Mouse (Mus musculus) limb, embryonic 11.5 days (tissue): Measurements from ENCODE around the gene Scn3b. TPM values are rescaled to one million over a fixed set of nuclear protein-coding genes. Genes with fewer than 3 reads are reported as not detected.

Experiments
- ATAC-seq: fragments of 200-750 bp; cut with Nextera tagmentation; 2 replicates; pipeline ENCODE4 v1.8.0; 2017; ENCODE audit warnings: low read depth; ENCODE audit not compliant: insufficient number of reproducible peaks, low FRiP score, low TSS enrichment
- DNase-seq: peaks from one replicate; pipeline ENCODE4 v3.0.0-alpha.2; 2015; ENCODE audit warnings: low spot score
- H3K27ac ChIP-seq: fragments of 300-500 bp; sonication (generic); replicated peaks from 2 replicates; pipeline ENCODE4 v1.5.1; 2014; ENCODE audit warnings: low read depth, mild to moderate bottlenecking, low read length
- H3K27me3 ChIP-seq: fragments of 300-500 bp; sonication (generic); 2 replicates; pipeline ENCODE4 v1.6.1; 2014; ENCODE audit warnings: mild to moderate bottlenecking, low read length, mixed read lengths; ENCODE audit not compliant: control insufficient read depth, insufficient read depth
- H3K36me3 ChIP-seq: fragments of 300-500 bp; sonication (generic); 2 replicates; pipeline ENCODE4 v1.6.1; 2014; ENCODE audit warnings: mild to moderate bottlenecking, low read length, moderate library complexity, mixed read lengths; ENCODE audit not compliant: control insufficient read depth, insufficient read depth
- H3K4me1 ChIP-seq: fragments of 300-500 bp; sonication (generic); 2 replicates; pipeline ENCODE4 v1.6.1; 2014; ENCODE audit warnings: low read length, mixed read lengths; ENCODE audit not compliant: control insufficient read depth, insufficient read depth
- H3K4me2 ChIP-seq: fragments of 300-500 bp; sonication (generic); 2 replicates; pipeline ENCODE4 v1.6.1; 2014; ENCODE audit warnings: low read depth, mild to moderate bottlenecking, moderate library complexity; ENCODE audit not compliant: severe bottlenecking
- H3K4me3 ChIP-seq: fragments of 300-500 bp; sonication (generic); 2 replicates; pipeline ENCODE4 v1.5.1; 2014; ENCODE audit warnings: low read depth, low read length
- H3K9ac ChIP-seq: fragments of 300-500 bp; sonication (generic); 2 replicates; pipeline ENCODE4 v1.6.1; 2014; ENCODE audit warnings: mild to moderate bottlenecking, low read length
- H3K9me3 ChIP-seq: fragments of 300-500 bp; sonication (generic); 2 replicates; pipeline ENCODE4 v1.6.1; 2016; ENCODE audit warnings: low read length; ENCODE audit not compliant: control insufficient read depth
- WGBS: fragments of 180-500 bp; shearing (Covaris S2); extraction: QIAGEN DNeasy Blood & Tissue Kit; methylation state at CpG from one replicate; pipeline ENCODE4 v1.1.7; 2014; 5-methylcytosine and 5-hydroxymethylcytosine counted together
- polyA plus RNA-seq: library from polyadenylated mRNA; unstranded; fragments of >200 nt; fragmentation: Nextera tagmentation; extraction: Ambion mirVana; gene quantifications from 2 replicates; pipeline ENCODE4 v1.2.1, GENCODE M21; 2014

Scn3b gene
- polyA plus RNA-seq, 1 experiment from 2014 or later, result 0.15 TPM

DNA sequence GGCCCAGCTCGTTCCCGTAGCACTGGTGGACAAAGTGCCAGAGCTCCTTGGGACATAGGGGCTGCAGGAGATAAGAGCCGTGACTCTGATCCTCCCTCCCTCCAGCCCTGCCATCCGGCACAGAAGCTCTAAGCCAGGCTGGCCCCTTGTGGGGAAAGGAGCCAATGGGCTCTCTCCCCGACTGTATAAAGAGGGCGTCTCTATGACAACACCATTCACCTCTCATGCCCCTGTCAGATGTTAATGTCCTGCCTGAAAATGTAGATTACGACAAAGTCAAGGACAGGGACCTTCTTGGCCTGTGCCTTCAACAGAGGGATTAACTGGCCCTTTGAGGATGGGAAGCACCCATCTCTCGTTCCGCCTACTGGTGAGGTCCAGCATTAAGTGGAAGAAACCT, 42.8 kb downstream of the Scn3b start:
- H3K4me2 ChIP-seq, result no peak overlapping the region
- no peak overlapping the region for H3K9ac ChIP-seq
- no peaks in the 10 kb centered on the region for H3K9me3 ChIP-seq
- no peaks in the 10 kb centered on the region for H3K4me1 ChIP-seq
- no peaks in the 10 kb centered on the region for H3K27me3 ChIP-seq
- H3K4me3 ChIP-seq, result no peak overlapping the region
- H3K36me3 ChIP-seq, result no peaks in the 10 kb centered on the region; the same call in 1 of the 2 replicates
- no peak for ATAC-seq
- H3K27ac ChIP-seq, result no peak overlapping the region
- WGBS, result 75% methylated on average over 9 of the region's 9 CpGs
- DNase-seq, result no peak

DNA sequence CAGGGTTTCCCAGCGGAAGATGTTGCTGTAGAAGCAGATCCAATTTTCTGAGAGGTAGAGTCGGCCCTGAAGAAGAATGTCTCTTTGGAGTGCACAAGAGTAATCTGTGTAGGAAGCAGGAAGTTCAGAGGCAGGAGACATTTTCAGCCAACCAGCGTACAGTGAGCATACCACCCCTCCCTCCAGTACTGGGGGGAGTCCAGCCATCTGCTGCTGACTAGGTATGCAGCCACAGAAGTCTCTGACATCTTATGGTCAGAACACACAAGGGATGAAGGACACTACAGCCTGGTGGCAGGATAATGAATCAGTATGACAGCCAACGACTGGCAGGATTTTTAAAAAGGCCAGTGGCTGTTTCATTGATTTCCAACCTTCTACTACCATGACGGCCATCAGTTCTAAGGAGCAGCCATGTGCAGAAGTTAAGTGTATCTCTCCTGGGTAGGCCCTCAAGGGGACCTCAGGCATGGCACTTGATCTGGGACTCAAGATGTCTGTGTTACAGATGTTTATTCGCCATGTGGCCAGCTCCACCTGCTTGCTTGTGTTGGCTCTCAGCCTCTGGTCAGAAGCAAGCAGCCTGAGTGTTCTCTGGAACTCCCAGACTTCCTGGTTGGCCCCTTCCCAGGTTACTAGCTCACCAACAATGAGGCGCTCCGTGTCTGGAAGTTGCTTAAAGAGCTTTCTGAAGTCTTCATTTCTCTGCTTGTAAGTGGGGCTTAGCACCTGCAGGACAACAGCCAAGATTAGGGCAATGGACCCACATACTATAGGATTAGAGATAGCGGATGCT, 48.0 kb downstream of the Scn3b start:
- no peak overlapping the region for H3K27ac ChIP-seq
- no peaks in the 10 kb centered on the region for H3K27me3 ChIP-seq
- no peak overlapping the region for H3K4me3 ChIP-seq
- H3K4me1 ChIP-seq, result peaks cover 9% of the 10 kb centered on the region; the same call in 1 of the 2 replicates
- DNase-seq, result no peak
- WGBS, result 90% methylated on average over 9 of the region's 9 CpGs
- H3K36me3 ChIP-seq, result no peaks in the 10 kb centered on the region; the same call in 1 of the 2 replicates
- no peak overlapping the region for H3K9ac ChIP-seq
- no peak overlapping the region for H3K4me2 ChIP-seq
- ATAC-seq, result no peak
- no peaks in the 10 kb centered on the region for H3K9me3 ChIP-seq

DNA sequence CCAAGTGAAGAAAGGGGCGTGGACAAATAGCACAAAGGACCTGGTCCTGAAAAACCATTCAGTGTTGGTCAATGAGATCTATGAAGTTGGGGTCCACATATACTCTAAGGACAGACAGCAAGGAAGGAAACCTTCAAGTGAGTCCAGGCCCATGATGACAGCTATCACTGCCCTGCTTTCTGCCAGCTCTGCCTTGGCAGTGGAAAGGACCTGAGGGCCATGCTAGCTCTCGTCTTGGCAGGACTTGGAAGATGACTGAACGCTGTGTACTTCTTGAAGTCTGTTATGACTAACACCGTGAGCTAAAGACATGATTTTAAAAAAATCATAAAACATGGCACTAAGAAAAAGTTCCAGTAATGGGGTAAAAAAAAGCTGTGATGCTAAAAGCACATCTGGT, 48.7 kb downstream of the Scn3b start:
- no peaks in the 10 kb centered on the region for H3K9me3 ChIP-seq
- 91% methylated on average over 4 of the region's 4 CpGs for WGBS
- H3K4me3 ChIP-seq, result no peak overlapping the region
- no peak overlapping the region for H3K27ac ChIP-seq
- peaks cover 9% of the 10 kb centered on the region; the same call in 1 of the 2 replicates for H3K4me1 ChIP-seq
- DNase-seq, result no peak
- H3K4me2 ChIP-seq, result no peak overlapping the region
- H3K9ac ChIP-seq, result no peak overlapping the region
- H3K27me3 ChIP-seq, result no peaks in the 10 kb centered on the region
- ATAC-seq, result no peak
- no peaks in the 10 kb centered on the region; the same call in 1 of the 2 replicates for H3K36me3 ChIP-seq

GRCm38 (mm10) chr9:40318771-40319170, 49.8 kb downstream of the Scn3b start:
- 90% methylated on average over 5 of the region's 5 CpGs for WGBS
- no peak overlapping the region for H3K9ac ChIP-seq
- no peak overlapping the region for H3K27ac ChIP-seq
- ATAC-seq, result no peak
- H3K36me3 ChIP-seq, result no peaks in the 10 kb centered on the region; the same call in 1 of the 2 replicates
- no peak overlapping the region for H3K4me2 ChIP-seq
- no peaks in the 10 kb centered on the region for H3K9me3 ChIP-seq
- no peak overlapping the region for H3K4me3 ChIP-seq
- peaks cover 9% of the 10 kb centered on the region; the same call in 1 of the 2 replicates for H3K4me1 ChIP-seq
- H3K27me3 ChIP-seq, result no peaks in the 10 kb centered on the region
- no peak for DNase-seq

- Histone ChIP-seq H3K9me3 (no peaks in the 10 kb centered on the region), H3K4me1 (peaks cover 9% of the 10 kb centered on the region; the same call in 1 of the 2 replicates), H3K4me3 (no peak overlapping the region), H3K4me2 (0 out of 2 replicates have a peak overlapping the region, but pooled peaks have one; percentile 7), H3K27ac (no peak overlapping the region; the same call in 1 of the 2 replicates), H3K9ac (no peak overlapping the region), H3K36me3 (no peaks in the 10 kb centered on the region), H3K27me3 (no peaks in the 10 kb centered on the region)
- WGBS, result 88% methylated on average over 8 of the region's 8 CpGs
- DNase-seq (no peak), ATAC-seq (no peak)
These were observed 51.4 kb downstream of the Scn3b start for GRCm38 (mm10) chr9:40320405-40320804.

GRCm38 (mm10) chr9:40320879-40321667, 52.1 kb downstream of the Scn3b start:
- 54% methylated on average over 12 of the region's 12 CpGs for WGBS
- H3K9ac ChIP-seq, result no peak overlapping the region
- DNase-seq (peak; percentile 80), ATAC-seq (peak; percentile 84)
- H3K9me3 ChIP-seq, result no peaks in the 10 kb centered on the region
- H3K36me3 ChIP-seq, result no peaks in the 10 kb centered on the region
- peak overlapping the region; percentile 70 for H3K27ac ChIP-seq
- H3K27me3 ChIP-seq, result no peaks in the 10 kb centered on the region
- H3K4me3 ChIP-seq, result no peak overlapping the region
- peaks cover 9% of the 10 kb centered on the region; the same call in 1 of the 2 replicates for H3K4me1 ChIP-seq
- H3K4me2 ChIP-seq, result 0 out of 2 replicates have a peak overlapping the region, but pooled peaks have one; percentile 7

DNA sequence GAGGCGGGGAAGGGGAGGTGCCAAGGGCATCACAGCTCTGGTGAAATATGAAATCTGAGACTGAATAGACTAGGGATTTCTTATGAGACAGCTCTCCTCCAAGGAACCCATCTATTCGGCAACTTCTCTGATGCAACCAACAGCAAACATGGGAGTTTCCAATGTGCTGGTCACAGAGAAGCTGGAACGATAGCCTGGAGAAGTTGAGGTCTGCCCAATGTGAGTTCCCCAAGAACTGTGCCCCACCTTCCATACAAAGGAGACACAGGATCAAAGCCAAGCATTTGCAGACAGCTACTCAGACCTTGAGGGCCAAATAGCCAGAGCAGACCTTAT, 52.6 kb downstream of the Scn3b start:
- no peaks in the 10 kb centered on the region for H3K36me3 ChIP-seq
- ATAC-seq (no peak; the same call in 1 of the 2 replicates), DNase-seq (no peak)
- no peak overlapping the region for H3K4me2 ChIP-seq
- no peak overlapping the region for H3K4me3 ChIP-seq
- H3K9ac ChIP-seq, result no peak overlapping the region
- H3K27ac ChIP-seq, result peak overlapping the region; percentile 70; the same call in 1 of the 2 replicates
- no peaks in the 10 kb centered on the region for H3K9me3 ChIP-seq
- peaks cover 12% of the 10 kb centered on the region; the same call in 1 of the 2 replicates for H3K4me1 ChIP-seq
- no peaks in the 10 kb centered on the region for H3K27me3 ChIP-seq
- WGBS, result 66% methylated on average over 3 of the region's 3 CpGs

DNA sequence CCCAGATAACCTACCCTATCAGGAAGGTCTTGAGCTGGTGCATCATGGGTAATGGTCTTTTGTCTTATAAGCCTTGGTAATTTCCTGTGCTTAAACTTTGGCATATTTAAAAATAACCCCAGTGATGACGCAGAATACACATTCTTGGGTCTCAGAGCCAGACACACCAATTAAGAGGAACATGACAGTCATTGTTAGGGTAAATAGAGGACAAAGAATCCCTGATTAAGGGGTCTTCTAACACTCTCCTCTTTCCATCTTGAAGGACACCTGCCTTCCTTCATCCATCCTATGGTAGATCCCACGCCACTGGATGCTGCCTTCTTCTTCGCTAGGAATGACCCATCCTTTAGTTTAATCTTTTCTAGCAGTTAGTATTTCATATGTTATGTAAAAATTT, 53.4 kb downstream of the Scn3b start:
- Histone ChIP-seq H3K9me3 (no peaks in the 10 kb centered on the region), H3K27ac (no peak overlapping the region), H3K9ac (no peak overlapping the region), H3K4me1 (peaks cover 12% of the 10 kb centered on the region; the same call in 1 of the 2 replicates), H3K4me2 (no peak overlapping the region), H3K27me3 (no peaks in the 10 kb centered on the region), H3K36me3 (no peaks in the 10 kb centered on the region), H3K4me3 (no peak overlapping the region)
- no peak for DNase-seq
- no peak for ATAC-seq
- WGBS, result 96% methylated on average over 3 of the region's 3 CpGs
